Mouse (Mus musculus) ovary, postnatal 10 days (tissue): Measurements from ENCODE around the gene Wwc2.
A peak's percentile ranks its signal among the peaks of the same experiment; 100 is the strongest.

Source experiments
- DNase-seq: peaks from one replicate; pipeline ENCODE4 v3.0.0; 2022; ENCODE audit warnings: low spot score

The Wwc2 gene

DNA sequence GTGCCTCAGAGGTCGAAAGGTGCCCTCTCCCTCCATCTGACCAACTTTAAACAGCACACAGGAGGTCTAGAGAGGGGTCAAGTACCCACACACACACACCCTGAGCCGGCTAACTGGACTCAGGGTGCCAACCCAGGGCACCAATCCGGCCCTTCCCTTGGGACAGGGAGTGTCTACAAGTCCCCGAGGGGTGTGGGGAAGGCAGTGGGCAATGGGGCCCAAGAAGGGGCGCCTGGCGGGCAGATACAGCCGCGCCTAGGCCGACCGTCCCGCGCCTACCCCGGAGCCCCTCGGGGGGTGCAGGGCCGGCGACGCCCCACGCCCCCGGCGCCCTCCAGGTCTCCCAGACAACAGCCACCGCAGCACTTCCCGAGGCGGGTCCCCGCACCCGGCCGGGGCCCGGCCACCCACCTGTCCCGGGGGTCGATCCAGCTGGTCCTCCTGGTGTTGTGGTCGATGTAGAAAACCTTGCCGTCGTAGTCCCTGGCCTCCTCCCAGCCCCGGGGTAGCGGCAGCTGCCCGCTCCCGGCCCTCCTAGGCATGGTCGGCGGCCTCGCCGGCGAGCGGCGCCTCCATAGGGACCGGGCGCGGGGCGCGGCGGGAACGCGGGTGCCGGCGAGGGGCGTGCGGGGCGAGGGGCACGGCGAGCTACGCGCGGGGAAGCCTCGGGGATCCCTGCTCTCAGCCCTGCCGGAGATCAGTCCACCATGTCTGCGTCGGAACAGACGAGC is 904 bp downstream of the Wwc2 start:
- peak; percentile 62 for DNase-seq

DNA sequence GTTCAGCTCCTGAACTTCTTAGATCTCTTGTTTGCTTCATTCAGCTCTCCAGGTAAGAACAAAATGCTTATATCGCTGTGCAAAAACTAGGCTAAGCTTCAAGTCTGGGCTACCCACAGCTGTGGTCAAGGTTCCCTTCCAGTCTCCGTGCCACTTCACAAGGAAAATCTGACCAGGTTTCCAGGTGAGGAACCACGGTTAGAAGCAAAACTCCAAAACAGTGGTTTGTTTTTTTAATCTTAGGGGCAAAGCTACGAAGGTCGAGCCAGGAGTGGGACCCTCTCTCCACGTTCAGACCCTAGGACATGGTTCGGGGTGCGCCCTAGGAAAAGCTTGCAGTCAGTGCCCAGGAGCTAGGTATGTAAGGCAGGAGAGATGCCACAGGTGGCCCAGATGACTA is 1.5 kb downstream of the Wwc2 start:
- no peak for DNase-seq

DNA sequence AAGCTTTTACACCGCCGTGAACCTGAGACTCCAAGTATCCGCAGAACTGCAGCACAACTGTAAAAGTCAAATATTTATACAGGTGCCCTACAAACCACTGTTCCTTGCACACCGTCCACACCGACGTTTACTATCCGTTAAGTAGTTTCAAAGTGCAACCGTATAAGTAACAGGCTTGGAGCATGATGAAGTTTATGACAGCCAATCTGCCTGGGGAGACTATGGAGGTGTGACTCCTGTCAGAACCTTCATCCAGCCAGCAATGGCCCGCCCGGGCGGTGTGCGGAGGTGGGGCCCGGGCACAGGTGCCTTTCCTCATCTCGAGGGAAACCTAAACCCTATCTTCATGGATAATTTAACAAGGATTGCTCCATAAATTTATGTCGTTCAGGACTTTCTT is 2.6 kb downstream of the Wwc2 start:
- no peak for DNase-seq

DNA sequence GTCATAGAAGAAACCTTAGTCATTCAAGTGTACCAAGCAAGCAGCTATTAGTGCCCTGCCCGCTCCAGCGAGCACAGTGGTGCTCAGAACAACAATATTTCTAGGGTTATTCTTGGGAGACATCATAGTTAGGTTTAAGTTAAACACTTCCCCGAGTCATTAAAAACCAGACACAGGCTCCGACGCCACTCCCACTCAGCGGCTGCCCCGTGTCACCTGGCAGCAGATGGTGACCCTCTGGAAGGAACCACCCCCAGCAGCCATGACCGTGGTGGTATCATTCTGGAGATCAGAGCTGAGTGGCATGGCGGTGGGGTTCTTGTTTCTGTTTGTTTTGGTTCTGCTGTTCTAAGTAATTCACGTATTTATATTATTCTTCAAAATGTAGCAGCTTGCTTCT is 5.1 kb downstream of the Wwc2 start:
- no peak for DNase-seq

DNA sequence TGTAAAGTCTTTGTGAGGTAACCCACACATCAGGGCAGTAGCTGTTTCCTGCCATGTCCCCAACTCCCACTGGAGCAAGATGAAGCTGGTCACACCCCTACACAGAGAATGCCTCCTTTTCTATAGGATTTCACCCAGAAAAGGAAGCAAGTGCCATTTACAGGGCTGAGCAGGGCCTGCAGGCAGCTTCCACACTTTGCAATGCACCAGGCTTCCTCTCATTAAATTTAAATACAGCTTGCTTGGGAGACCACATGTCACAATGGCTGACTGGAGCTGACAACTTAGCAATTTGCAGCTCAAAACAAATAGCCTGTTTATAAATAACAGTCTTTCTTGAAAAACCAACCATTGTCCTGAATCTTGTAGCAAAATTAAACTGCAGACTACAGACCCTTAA is 5.5 kb downstream of the Wwc2 start:
- DNase-seq: no peak

DNA sequence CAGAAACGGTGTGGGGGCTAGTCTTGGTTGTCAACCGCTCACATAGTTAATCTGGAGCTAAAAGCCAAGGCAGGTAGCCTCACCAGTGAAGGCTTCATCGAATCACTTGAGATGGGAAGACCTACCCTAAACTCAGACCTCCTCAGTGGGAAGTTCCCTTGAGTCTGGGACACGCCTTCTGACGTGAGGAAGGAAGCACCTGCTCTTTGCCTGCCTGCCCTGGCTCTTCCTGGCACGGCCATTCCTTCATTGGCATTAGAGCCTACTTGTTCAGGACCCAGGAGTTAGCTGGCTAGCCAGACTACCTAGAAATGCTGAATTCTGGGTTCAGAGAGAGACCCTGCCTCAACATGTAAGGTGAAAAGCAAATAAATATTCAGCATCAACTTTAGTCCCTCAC is 9.6 kb downstream of the Wwc2 start:
- DNase-seq: no peak

DNA sequence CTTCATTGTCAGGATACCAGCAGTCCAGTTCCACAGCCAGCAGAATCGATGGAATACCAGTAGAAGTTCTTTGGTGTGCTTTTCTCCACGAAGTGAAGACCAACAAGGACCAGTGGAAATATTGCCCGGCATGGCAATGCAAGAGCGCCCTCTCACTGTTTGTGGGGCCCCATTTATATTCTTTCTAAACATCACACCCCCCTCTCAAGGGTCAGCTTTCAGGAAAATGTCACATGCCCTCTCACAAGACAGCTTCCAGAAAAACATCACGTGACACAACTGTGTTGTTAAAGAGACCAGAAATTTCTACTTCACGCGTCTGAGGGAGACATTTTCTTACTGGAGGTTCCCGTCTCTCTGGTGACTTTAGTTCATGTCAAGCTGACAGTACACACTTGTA is 10.8 kb downstream of the Wwc2 start:
- DNase-seq: no peak

DNA sequence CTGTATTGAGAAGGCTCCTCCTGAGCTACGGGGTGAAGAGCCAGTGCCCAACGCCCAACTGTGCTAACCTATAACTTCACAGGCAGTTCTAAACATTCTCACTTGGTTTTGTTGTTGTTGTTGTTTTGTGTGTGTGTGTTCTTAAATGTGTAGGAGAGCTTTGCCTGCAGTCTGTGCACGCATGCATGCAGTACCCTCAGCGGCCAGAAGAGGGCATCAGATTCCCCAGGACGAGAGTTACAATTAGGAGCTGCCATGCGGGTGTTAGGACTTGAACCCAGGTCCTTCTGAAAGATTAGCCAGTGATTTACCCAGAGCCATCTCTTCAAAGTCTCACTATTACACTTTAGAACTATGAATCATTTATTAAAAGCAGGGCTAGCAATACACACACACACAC is 12.0 kb downstream of the Wwc2 start:
- no peak for DNase-seq

DNA sequence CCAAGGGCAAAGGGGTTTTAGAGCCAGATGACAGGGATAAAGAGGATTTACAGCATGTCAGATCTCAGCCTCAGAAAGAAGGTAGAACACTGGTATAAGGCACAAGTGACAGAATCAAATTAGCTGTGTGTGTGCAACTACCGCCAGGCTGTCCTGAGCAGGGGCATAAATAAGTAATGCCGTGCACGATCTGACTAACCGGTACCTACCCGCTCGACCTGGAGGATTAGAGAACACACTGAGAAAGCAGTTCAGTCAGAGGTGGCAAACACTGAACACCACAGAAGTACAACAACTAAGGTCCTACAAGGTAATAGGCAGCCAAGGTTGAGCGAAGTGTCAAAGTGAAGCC is 15.8 kb downstream of the Wwc2 start:
- no peak for DNase-seq

DNA sequence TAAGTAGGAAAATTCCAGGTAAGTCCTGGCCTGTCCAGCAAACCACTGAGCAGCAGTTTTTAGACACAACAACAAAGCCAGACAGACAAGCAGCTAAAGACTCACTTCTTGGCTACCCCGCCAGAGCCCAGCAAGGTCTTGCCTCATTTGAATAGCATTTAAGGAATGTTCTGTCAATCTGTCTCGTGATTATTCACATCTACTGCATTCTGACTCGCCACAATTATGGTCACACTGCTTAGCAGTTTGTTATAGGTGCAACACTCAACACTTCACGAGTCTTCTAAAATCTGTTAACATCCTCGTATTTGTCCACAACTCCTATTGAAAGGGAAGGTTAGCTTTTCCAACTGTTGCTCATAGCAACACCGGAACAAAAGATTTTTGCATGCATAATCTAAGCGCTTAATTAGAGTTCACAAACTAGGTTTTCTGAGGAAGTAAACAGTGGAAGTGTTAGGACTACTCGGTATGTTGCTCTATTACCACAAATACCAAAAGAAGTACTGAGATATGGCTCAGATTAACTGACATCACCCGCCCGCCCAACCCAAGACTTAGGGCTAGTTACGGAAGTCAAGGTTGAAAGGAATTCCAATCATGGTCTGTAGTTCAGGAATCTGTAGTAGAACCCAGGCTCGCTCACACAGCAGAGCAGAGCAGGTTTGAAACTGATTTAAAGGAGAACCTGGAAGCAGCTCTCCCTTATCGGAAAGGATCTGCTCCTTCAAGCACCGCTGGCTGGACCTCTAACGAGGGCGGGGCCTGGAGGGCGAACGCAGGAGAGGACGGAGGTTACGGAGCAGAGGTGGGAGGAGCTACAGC is 16.4 kb downstream of the Wwc2 start:
- no peak for DNase-seq

DNA sequence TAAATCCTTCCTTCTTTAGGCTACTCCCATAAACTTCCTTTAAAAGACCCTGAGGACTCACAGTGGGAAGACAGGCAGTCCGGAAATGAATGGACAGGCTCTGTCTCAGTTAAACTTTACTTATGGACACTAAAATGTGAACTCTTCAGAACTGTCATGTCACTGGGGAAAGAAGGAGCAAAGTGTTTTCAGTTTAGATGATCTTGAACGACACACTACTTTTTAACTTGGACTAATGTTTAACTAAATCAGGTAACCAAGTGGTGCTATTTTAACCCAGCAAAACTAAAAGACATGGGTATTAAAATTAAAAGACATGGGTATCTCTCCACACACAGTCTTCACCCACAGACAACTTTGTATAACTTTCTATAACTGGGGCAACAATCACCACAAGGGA is 19.6 kb downstream of the Wwc2 start:
- DNase-seq: no peak

DNA sequence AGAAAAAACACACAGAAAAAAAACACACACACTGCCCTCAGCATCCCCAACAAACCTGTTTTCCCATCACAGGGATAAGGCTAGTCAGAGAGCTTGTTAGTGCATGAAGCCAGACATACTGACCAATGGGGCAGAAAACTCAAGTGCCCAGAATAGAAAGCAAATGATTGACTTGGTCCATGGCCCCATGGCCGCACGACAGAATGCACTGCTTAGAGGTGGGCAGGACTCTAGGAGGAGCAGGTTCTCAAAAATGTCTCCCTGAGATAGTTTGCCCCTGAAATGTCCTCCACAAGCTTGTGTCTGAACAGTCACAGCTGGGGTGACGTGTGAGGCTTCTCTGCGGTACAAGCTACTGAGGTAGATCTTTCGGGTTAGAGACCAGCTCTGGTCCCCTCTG is 20.1 kb downstream of the Wwc2 start:
- no peak for DNase-seq

DNA sequence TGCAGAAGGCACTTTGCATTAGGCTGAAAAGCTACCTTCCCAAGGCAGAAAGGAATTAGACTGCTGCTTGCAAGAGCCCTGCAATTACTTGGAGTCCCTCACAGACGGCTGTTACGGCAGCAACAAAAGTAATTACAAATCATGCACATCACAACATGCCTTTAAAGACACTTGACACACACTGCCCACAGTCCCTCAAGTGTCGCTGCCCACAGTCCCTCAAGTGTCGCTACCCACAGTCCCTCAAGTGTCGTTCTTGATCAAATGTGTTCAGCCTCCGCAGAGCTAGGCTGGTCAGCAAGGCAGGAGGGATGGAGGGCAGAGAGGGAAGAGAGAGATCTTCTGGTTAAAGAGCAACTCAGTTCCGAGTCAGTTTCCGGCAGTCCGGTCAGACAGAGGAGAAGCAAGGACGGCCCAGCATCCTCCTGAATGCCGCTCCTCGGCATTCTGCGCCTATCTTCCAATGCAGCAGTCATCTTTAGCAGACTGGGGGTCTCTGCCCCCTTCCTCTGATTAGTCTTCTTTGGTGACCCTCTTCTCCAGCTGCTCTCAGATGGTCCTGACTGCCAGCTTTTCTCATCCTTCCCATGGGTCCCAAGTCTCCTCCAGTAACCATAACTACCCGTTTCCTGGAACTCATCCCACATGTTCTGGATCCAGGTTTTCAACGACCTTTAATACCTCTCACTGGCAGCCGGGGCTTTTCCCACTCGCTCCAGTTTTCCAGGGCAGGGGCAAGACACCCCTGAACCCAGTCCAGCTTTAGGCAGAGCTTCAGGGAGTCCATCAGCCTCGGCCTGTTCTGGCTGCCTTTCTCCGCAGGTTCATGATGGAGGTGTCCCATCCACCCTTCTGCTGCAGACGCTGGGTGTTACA is 23.4 kb downstream of the Wwc2 start:
- DNase-seq: no peak

DNA sequence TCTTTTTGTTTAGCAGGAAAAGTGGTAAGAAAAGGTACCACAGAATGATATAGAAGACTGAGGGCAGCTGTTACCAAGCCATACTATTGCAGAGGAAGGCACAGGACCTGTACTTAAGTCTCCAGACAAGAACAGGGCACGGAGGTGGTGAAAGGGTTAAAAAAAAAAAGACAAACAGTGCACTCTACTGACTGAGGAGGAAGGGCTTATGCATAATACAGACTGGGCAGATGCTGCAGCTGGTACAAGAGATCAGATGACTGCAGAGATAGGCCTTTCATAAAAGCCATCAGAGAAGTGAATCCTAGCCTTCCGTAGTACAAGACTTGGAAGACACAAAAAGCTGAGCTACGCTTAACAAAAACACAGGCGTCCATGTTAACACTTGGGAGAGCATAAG is 28.2 kb downstream of the Wwc2 start:
- DNase-seq: no peak

DNA sequence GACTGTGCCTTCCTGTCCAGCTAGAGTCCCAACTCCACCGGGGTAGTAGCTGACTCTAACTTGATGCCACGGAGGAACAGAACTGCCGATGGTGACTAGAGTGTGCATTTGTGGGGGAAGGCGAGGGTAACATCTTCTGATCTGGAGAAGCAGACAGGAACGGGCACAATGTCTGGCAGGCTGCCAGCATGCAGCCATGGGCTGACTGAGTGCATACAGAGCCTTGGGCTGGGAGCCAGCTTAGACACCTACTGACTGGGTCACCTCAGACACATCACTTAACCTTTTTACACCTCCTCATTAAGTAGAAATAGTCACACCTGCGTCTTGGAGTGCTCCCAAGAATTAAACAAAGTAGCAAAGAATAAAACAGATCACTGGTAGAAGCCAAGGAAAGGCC is 28.7 kb downstream of the Wwc2 start:
- no peak for DNase-seq

DNA sequence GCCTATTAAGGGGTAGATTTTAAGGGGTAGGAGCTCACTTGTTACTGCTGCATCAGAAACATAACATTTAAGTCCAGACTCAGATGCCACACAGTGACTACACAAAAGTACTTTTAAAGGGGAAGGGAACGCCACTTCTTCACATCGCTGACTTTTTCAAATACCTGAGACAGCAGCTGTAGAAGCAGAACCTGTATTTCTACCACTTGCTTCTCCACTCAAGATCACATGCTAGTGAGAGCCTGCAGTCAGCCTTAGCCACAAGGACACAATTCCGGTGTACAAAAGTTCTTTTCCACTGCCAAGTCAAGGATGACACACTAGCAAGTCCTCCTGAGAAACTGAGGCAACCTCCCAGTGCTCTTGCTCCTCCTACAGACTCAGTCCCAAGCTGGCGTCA is 33.2 kb downstream of the Wwc2 start:
- DNase-seq: no peak

DNA sequence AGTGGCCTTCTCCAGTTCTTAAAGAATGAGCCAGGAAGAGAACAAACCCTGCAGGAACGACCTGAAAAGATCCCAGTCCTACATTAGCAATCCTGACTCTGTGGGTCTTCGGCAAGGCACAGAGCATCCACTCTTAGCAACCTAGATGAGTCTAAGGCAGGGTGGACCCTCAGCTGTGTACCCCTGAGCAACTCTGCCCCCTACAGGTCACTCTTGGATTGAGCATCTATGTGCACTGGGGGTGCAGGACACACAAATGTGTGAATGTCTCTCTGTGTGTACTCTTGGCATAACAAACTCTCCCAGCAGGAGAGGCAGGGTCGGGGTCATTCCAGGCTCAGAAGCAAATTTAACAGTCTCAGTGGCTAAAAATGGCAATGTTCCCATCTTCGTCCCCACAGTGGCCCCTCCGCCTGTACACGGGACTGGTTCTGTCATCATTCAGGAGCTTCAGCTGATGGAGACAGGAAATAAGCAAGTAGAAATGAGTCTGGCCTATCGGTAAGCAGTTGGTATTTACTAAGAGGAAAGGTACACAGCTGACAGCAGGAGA is 39.3 kb downstream of the Wwc2 start:
- no peak for DNase-seq

DNA sequence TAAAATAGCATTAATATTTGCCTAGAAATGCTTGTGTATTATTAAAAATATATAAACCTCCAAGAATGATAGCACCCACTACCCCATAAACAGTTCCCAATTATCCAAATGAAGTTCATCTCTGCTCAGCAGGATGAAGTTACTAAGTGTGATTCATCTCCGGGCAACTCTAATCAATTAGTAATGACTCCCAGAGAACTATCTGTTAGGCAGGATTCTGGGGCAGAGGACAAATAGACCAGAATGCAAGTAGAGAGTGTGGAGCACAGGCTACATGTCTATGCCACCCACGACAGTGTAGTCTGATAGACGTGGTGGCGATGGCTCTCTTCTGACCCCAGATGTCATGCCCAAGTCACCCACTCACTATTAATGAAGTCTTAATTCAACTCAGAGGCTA is 41.9 kb downstream of the Wwc2 start:
- no peak for DNase-seq

DNA sequence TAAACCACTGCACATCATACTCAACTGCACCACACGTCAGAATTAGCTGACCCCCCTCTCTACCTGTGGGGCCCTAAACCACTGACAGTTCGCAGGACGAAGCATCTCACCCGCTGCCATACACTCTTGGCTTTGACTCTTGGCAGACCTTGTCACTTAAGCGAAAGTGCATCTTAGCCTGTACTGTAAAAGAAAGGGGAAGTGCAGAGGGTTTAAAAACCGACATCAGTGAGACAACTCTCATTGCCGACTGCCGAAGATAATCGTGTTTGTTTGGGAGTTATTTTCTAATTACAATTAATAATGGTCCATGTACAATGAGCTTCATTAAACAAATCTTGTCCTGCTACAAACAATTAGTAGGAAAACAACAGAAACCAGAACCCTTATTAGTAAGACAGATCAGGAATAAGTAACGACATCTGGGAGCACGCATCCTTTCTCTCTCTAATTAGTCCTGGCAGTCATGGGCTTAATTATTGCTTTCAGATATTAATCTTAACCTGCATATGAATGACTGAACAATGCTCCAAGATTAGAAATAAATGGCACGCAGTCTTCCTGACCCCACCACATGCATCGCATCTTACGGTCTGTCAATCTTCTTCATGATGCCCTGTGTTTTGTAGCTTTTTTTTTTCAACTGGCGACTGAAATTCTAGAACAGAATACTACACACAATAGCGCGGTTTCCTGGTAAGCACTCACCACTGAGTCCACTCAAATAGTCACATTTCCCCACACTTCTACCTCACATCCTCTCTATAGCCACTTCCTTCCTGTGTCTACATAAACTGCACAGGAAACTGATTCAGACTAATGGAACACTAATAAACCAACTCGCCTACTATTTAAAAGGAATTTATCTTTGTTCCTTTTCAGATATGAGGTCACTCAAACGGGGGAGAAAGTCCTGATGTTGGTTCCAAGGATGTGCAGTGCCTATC is 42.8 kb downstream of the Wwc2 start:
- no peak for DNase-seq

DNA sequence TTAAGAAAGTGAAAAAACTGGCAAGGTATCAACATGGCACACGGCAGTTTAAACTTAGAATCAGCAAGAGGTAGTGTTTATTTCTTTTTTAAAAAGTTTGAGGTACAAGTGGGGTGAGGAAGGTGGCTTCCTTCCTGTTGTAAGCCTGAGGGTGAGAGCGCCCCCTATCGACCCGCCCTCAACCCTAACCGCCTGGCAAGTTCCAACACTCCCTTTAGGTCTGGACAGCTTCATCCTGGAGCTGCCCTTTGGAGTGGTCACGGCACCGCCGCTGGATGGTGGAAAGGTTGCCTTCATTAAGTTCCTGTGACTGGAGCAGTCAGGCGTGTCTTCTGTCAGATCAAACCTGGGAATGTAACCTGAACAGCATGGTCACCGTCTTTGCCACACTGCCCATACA is 47.7 kb downstream of the Wwc2 start:
- no peak for DNase-seq

DNA sequence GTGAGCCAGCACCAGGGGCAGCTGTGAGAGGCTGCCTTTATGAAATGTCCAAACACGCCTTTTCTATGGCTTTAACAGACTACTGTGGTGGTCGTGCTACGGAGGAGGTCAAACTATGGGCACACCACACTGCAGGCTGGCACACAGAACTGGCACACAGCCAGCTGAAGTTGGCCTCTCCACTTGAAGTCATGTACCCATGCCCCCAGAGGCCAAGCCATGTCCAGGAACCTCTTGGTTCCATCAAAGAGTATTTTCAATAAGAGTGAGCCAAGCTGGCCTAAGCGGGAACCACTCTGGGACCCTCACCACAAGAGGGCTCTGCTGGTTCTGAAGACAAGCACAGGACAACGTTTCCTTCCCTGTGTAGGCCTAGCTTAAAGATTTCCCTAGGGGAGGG is 49.7 kb downstream of the Wwc2 start:
- no peak for DNase-seq
